Mouse (Mus musculus) limb, embryonic 15.5 days (tissue): ENCODE data around the gene Chga. TPM values are rescaled to one million over a fixed set of nuclear protein-coding genes. Genes with fewer than 3 reads are reported as not detected.

Source experiments
- ATAC-seq: fragments of 200-750 bp; cut with Nextera tagmentation; 2 replicates; pipeline ENCODE4 v1.8.0; 2017; ENCODE audit warnings: low read depth, moderate TSS enrichment; ENCODE audit not compliant: insufficient number of reproducible peaks, low FRiP score, low TSS enrichment
- H3K27ac ChIP-seq: fragments of 300-500 bp; sonication (generic); 2 replicates; pipeline ENCODE4 v1.5.1; 2015; ENCODE audit warnings: moderate library complexity, mild to moderate bottlenecking, inconsistent platforms
- H3K27me3 ChIP-seq: fragments of 300-500 bp; sonication (generic); 2 replicates; pipeline ENCODE4 v1.6.1; 2015; ENCODE audit warnings: inconsistent platforms
- H3K36me3 ChIP-seq: fragments of 300-500 bp; sonication (generic); 2 replicates; pipeline ENCODE4 v1.6.1; 2015; ENCODE audit warnings: inconsistent platforms
- H3K4me1 ChIP-seq: fragments of 300-500 bp; sonication (generic); 2 replicates; pipeline ENCODE4 v1.6.1; 2015; ENCODE audit warnings: inconsistent platforms
- H3K4me2 ChIP-seq: fragments of 300-500 bp; sonication (generic); 2 replicates; pipeline ENCODE4 v1.6.1; 2015; ENCODE audit warnings: mild to moderate bottlenecking, inconsistent platforms
- H3K4me3 ChIP-seq: fragments of 300-500 bp; sonication (generic); 2 replicates; pipeline ENCODE4 v1.5.1; 2015; ENCODE audit warnings: mild to moderate bottlenecking, inconsistent platforms
- H3K9ac ChIP-seq: fragments of 300-500 bp; sonication (generic); 2 replicates; pipeline ENCODE4 v1.6.1; 2015; ENCODE audit warnings: inconsistent platforms
- H3K9me3 ChIP-seq: fragments of 300-500 bp; sonication (generic); 2 replicates; pipeline ENCODE4 v1.6.1; 2016; ENCODE audit warnings: inconsistent platforms
- WGBS: fragments of 180-500 bp; shearing (Covaris S2); methylation state at CpG from one replicate; pipeline ENCODE4 v1.1.7; 2015; 5-methylcytosine and 5-hydroxymethylcytosine counted together
- polyA plus RNA-seq: library from polyadenylated mRNA; unstranded; fragments of >200 nt; fragmentation: Nextera tagmentation; extraction: Ambion mirVana; gene quantifications from 2 replicates; pipeline ENCODE4 v1.2.1, GENCODE M21; 2015

Chga gene
- polyA plus RNA-seq, 1 experiment from 2014 or later = 0.42 TPM

DNA sequence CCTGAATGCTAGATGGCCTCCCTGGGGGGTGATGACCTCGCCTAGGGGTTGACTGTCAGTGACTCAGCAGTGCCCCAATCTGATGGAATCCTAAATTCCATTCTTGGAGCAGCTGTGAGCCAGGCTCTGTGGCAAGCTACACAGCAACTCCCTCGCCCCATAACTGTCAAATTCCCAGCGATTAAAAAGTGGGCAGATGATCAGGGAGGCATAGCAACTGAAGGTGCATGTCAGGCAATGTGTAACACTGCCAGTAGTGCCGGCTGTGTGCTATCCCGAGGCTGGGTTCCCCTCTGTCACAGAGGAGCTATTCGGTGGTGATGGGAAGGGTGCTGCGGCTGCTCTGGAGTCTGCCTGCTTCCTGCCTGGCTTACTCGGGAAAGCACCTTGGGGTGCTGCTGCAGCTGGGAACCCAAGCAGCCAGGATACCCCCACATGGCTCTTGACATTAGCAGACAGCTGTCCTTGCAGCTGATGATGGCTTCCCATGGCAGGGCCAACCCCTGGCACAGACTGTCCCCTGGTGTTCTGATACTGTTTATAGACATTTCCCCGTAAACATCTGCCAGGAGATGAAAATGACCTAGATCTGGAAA, 31.6 kb downstream of the Chga start:
- no peaks in the 10 kb centered on the region for H3K27me3 ChIP-seq
- H3K9me3 ChIP-seq = no peaks in the 10 kb centered on the region
- no peak overlapping the region for H3K27ac ChIP-seq
- no peak overlapping the region for H3K9ac ChIP-seq
- WGBS = 71% methylated on average over 9 of the region's 9 CpGs
- H3K4me2 ChIP-seq = no peak overlapping the region
- peaks cover 3% of the 10 kb centered on the region; the same call in 1 of the 2 replicates for H3K4me1 ChIP-seq
- no peak for ATAC-seq
- H3K36me3 ChIP-seq = peaks cover 19% of the 10 kb centered on the region
- no peak overlapping the region for H3K4me3 ChIP-seq

DNA sequence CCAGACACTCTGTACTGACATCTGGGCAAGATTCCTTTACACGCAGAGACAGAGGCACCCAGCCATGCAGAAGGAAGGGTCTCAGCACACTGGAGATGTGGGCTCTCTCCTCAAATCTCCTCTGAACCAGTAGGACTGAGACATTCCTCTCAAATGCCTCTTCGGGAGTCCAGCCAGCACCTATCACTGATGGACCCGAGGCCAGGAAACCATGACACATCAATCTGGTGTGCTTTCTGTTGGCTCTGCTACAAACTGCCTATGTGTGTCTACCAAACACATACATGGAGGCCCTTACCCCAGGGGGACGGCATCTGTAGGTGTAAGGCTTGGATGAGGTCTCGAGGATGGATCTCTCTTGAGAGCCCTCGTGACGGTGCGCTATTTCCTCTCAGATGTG, 32.3 kb downstream of the Chga start:
- H3K4me2 ChIP-seq = no peak overlapping the region
- no peak overlapping the region for H3K4me3 ChIP-seq
- peaks cover 3% of the 10 kb centered on the region; the same call in 1 of the 2 replicates for H3K4me1 ChIP-seq
- no peak overlapping the region for H3K9ac ChIP-seq
- ATAC-seq = no peak
- no peaks in the 10 kb centered on the region for H3K9me3 ChIP-seq
- no peaks in the 10 kb centered on the region for H3K27me3 ChIP-seq
- H3K36me3 ChIP-seq = peaks cover 15% of the 10 kb centered on the region; the same call in 1 of the 2 replicates
- WGBS = 87% methylated on average over 8 of the region's 8 CpGs
- no peak overlapping the region for H3K27ac ChIP-seq

DNA sequence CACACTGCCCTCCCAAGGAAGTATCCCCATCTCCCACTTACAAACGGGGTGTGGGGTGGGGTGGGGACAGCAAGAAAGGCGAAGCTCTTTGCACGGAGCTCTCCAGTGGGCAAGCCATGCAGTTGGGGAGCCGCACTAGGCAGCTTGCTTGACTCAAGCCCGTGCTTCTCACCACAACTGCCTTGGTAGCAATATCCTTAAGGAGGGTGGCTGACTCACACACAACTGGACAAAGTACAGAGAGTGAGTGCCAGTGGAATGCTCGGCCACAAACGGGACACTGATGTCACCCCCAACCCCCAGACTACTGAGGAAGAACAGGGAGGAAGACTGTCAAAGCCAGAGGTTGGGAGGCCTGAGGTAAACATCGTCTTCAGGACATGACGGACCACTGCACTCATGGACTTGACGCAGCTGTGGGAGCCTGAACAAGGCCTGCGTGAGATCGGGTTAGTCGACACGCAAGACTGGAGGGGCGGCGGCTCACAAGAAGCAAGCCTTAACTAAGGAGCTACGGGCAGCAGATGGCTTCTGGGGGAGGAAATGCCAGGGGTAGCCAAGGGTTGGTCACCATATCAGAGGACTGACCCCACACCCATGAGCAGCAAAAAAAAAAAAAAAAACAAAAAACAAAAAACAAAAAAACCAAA, 36.1 kb downstream of the Chga start:
- ATAC-seq = no peak
- H3K4me1 ChIP-seq = peaks cover 4% of the 10 kb centered on the region; the same call in 1 of the 2 replicates
- H3K27ac ChIP-seq = no peak overlapping the region
- WGBS = 89% methylated on average over 17 of the region's 17 CpGs
- H3K9ac ChIP-seq = no peak overlapping the region
- H3K9me3 ChIP-seq = no peaks in the 10 kb centered on the region
- no peaks in the 10 kb centered on the region for H3K27me3 ChIP-seq
- H3K4me2 ChIP-seq = no peak overlapping the region
- no peak overlapping the region for H3K4me3 ChIP-seq
- H3K36me3 ChIP-seq = 0 out of 2 replicates have a peak, but pooled peaks cover 6% of the 10 kb centered on the region

DNA sequence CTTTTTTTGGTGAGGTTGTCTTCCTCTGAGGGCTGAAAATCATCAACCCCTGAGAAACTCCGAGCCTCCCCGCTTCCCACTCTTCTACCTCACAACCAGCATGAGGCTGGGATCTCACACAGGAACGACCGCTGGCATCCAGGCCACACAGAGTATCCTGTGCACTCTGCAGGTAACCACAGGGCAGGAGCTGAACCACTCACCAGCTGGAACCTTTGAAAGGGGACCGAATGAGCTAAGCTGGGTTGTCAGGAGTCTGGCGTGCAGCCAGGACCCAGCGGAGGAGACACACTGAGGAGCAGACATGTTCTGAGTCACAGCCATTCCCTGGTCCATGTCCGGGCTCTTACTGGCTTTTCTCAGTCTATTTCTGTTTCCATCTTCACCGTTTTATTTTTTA, 38.9 kb downstream of the Chga start:
- WGBS = 49% methylated on average over 9 of the region's 9 CpGs
- H3K4me2 ChIP-seq = no peak overlapping the region
- no peak overlapping the region for H3K27ac ChIP-seq

DNA sequence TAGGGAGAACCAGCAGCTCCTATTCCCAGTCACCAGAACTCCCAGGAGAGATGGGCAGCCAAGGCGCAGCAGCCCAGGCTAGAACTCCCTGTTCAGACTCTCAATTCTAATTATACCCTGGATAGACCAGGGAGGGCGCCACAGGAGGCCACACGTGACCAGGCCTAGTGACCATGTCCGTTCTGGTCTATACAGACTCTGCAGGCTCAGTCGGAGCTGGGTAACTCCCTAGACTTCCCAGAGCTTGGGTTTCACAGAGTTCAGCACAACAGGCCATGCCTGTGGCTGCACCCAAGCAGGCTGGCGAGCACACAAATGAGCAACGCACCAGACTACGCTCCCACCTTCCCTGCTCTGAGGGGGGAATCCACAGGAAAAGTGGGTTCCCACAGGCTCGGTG, 39.9 kb downstream of the Chga start:
- no peak overlapping the region for H3K4me2 ChIP-seq
- H3K9ac ChIP-seq = no peak overlapping the region
- H3K27me3 ChIP-seq = no peaks in the 10 kb centered on the region
- no peak for ATAC-seq
- WGBS = 79% methylated on average over 9 of the region's 9 CpGs
- no peak overlapping the region for H3K27ac ChIP-seq
- no peaks in the 10 kb centered on the region for H3K9me3 ChIP-seq
- H3K36me3 ChIP-seq = no peaks in the 10 kb centered on the region
- H3K4me3 ChIP-seq = no peak overlapping the region
- peaks cover 26% of the 10 kb centered on the region for H3K4me1 ChIP-seq

More for the DNA sequence above, 38.9 kb downstream of the Chga start:
- Histone ChIP-seq H3K4me3 (no peak overlapping the region), H3K9me3 (no peaks in the 10 kb centered on the region), H3K27me3 (no peaks in the 10 kb centered on the region), H3K4me1 (peaks cover 24% of the 10 kb centered on the region), H3K9ac (no peak overlapping the region), H3K36me3 (no peaks in the 10 kb centered on the region)
- no peak for ATAC-seq

DNA sequence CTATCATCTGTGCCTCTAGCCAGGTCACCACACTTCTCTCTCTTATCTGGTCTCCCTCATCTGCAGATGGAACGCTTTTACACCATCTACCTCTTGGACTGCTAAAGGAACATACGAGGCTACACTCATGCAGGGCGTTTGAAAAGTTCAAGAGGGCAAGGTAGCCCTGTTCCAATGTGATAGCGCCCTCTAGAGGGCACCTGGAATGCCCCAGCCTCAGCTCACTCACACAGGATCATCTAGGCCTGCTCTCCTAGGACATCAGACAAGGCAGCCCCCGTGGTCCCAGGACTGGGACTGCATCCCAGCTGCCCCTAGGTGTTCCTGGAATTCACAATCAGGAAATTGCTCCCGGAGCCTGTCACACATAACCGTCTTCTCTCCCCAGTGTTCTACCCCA, 41.6 kb downstream of the Chga start:
- Histone ChIP-seq H3K9me3 (no peaks in the 10 kb centered on the region), H3K4me3 (no peak overlapping the region), H3K9ac (no peak overlapping the region), H3K27me3 (no peaks in the 10 kb centered on the region), H3K4me2 (no peak overlapping the region), H3K27ac (peak overlapping the region; percentile 17; the same call in 1 of the 2 replicates), H3K36me3 (no peaks in the 10 kb centered on the region), H3K4me1 (peaks cover 44% of the 10 kb centered on the region)
- no peak for ATAC-seq
- WGBS = 56% methylated on average over 7 of the region's 7 CpGs

DNA sequence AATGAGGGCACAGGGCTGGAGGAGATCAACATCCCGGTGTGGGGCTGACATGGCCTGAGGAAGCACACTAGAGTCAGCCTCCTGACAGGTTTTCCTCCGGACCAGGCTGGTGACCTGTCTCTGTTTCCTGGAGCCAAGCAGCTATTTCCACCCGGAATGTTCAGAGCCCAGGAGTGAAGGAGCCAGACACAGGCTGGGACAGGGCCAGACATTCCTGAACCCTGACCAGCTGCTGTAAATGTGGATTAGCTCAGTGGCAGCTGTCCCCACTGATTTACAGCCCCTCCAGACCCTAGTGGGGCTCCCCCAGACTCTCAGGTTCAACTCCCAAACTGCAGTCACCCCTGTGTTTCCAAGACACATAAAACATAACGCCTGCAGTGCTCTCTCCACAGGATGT, 42.7 kb downstream of the Chga start:
- H3K27me3 ChIP-seq = no peaks in the 10 kb centered on the region
- no peak overlapping the region for H3K4me3 ChIP-seq
- no peak overlapping the region for H3K9ac ChIP-seq
- no peak overlapping the region for H3K4me2 ChIP-seq
- peak overlapping the region; percentile 58 for H3K27ac ChIP-seq
- no peaks in the 10 kb centered on the region for H3K9me3 ChIP-seq
- peak; percentile 70; the same call in 1 of the 2 replicates for ATAC-seq
- WGBS = 18% methylated on average over 4 of the region's 4 CpGs
- no peaks in the 10 kb centered on the region for H3K36me3 ChIP-seq
- peaks cover 54% of the 10 kb centered on the region for H3K4me1 ChIP-seq

DNA sequence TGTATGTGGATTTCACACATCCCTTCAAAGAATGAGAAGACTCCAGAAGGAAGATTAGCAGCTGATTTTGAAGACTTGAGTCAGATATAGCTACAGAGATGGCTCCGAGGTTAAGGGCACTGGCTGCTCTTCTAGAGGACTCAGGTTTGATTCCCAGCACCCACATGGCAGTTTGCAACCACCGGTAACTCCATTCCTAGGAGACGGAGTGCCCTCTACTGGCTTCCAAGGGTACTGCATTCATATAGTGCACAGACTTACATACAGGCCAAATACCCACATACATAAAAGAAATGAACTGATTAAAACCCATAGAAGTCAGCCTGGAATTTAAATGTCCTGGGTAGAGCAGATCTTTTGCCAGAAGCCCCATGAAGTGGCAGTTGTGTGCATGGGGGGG, 43.8 kb downstream of the Chga start:
- Histone ChIP-seq H3K36me3 (no peaks in the 10 kb centered on the region), H3K4me3 (no peak overlapping the region), H3K27ac (no peak overlapping the region), H3K4me1 (peaks cover 62% of the 10 kb centered on the region), H3K9me3 (no peaks in the 10 kb centered on the region), H3K4me2 (no peak overlapping the region), H3K9ac (no peak overlapping the region), H3K27me3 (no peaks in the 10 kb centered on the region)
- 96% methylated on average over 3 of the region's 3 CpGs for WGBS
- ATAC-seq = no peak

DNA sequence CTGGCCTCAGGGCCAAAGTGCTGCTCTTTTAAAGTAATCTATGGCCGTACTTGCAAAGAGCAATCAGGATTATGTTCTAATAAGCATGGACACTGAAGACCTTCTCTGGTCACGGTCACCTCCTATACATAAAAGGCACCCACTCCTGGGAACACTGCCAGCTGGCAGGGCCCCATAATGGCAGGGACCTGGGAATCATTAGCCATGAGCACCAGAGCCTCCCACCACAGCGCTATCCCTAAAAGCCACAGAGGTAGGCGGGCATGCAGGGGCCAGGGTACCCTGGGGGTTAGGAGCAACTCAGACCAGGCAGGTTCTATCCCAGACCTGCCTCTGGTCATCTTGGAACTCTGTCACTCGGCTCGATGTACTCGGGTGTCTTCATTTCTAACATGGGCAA, 45.0 kb downstream of the Chga start:
- Histone ChIP-seq H3K36me3 (no peaks in the 10 kb centered on the region), H3K9ac (no peak overlapping the region), H3K4me1 (peaks cover 59% of the 10 kb centered on the region), H3K4me2 (no peak overlapping the region), H3K27me3 (no peaks in the 10 kb centered on the region), H3K27ac (no peak overlapping the region), H3K9me3 (no peaks in the 10 kb centered on the region), H3K4me3 (no peak overlapping the region)
- no peak for ATAC-seq
- 66% methylated on average over 7 of the region's 7 CpGs for WGBS

DNA sequence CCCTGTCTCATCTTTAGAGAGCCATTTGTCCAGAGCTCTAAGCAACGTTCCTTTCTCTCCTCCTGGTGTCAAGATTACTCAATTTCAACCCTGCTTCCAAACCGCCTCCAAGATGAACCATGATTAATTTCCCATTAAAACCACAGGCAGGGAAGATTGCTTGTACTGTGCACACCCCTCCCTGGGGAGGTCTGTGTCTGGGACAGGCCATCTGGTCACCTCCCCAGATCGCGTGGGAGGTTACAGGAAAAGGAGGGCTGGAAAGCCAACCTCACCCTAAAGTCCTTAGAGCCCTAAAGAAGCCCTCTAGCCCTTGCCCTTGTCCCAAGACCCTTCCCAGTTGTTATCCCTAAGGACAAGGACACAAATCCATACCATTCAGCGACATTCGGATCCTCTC, 45.6 kb downstream of the Chga start:
- no peaks in the 10 kb centered on the region; the same call in 1 of the 2 replicates for H3K36me3 ChIP-seq
- H3K27me3 ChIP-seq = no peaks in the 10 kb centered on the region
- 40% methylated on average over 6 of the region's 6 CpGs for WGBS
- H3K4me2 ChIP-seq = no peak overlapping the region
- H3K27ac ChIP-seq = no peak overlapping the region
- H3K4me1 ChIP-seq = peaks cover 59% of the 10 kb centered on the region
- H3K4me3 ChIP-seq = no peak overlapping the region
- ATAC-seq = no peak
- no peaks in the 10 kb centered on the region for H3K9me3 ChIP-seq
- H3K9ac ChIP-seq = no peak overlapping the region

DNA sequence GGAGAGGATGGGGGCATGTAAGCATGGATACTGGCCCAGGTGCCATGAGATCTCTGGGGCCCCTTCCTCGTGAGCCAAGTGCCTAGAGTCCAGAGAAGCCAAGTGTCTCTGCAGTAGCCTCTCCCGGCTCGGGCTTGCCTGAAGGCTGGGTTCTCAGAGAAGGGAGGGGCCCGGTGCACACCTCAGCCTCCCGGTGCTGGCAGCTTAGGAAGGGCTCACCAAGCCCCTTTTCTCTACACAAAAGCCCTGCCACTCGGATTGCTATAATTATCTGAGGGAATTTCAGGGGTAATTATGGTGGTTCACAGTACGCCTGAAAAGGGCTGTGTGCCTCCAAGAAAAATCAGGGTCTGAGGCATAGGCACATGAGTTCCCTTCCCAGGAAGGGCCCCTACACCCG, 47.1 kb downstream of the Chga start:
- H3K4me1 ChIP-seq = peaks cover 50% of the 10 kb centered on the region
- no peak overlapping the region for H3K4me3 ChIP-seq
- no peak overlapping the region for H3K9ac ChIP-seq
- H3K4me2 ChIP-seq = no peak overlapping the region
- ATAC-seq = no peak
- no peaks in the 10 kb centered on the region; the same call in 1 of the 2 replicates for H3K36me3 ChIP-seq
- H3K27ac ChIP-seq = peak overlapping the region; percentile 62
- no peaks in the 10 kb centered on the region for H3K9me3 ChIP-seq
- 26% methylated on average over 8 of the region's 8 CpGs for WGBS
- no peaks in the 10 kb centered on the region for H3K27me3 ChIP-seq

DNA sequence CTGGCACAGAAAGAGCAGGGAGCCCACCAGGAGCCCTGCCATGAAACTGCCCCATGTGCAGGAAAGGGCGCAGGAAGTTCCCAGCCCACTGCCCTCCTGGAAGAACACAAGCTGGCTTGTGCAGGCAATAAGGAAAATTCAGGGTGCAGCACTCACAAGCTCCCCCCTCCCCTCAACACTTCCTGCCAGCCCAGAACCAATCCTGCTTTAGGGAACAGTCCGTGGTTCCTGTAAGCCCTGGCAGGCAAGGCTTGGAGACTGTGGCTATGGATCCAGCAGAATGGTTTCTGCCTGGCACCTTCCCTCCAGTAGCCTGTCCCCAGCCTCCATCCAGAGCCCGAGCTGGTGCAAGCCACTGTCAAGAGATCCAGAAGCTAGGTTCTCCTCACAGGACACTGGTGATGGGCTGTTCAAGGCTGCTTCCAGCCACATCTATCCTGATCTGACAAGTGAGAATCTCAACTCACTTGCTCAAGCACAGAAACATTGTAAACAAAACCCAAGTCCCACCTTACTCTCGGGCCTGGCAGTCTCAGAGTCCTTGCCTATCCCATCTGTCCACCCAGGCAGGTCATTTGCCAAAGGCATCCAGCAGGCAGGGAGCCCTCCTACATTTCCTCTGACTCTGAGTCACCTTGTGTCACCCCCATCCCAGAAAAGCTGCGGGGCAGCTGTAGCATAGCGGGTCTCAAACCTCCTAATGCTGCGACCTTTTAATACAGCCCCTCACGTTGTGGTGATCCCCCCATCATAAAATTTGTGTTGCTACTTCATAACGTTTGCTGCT, 47.7 kb downstream of the Chga start:
- no peaks in the 10 kb centered on the region for H3K27me3 ChIP-seq
- WGBS = 67% methylated on average over 9 of the region's 9 CpGs
- H3K27ac ChIP-seq = peak overlapping the region; percentile 62
- 0 out of 2 replicates have a peak, but pooled peaks have one; percentile 32 for ATAC-seq
- H3K9me3 ChIP-seq = no peaks in the 10 kb centered on the region
- no peak overlapping the region for H3K4me3 ChIP-seq
- no peak overlapping the region for H3K9ac ChIP-seq
- no peak overlapping the region for H3K4me2 ChIP-seq
- no peaks in the 10 kb centered on the region; the same call in 1 of the 2 replicates for H3K36me3 ChIP-seq
- H3K4me1 ChIP-seq = peaks cover 44% of the 10 kb centered on the region
